Mouse (Mus musculus): Measurements from ENCODE around the gene Rab40c.

- TF ChIP-seq CTCF (IDR thresholded peaks at IDR 0.05; ENCODE audit: low read depth) (no peak), EP300 (optimal IDR thresholded peaks at IDR 0.05) (no peak)
Observed at GRCm38 (mm10) chr17:25955736-25956135, 36.2 kb upstream of the Rab40c start.

Measured in stomach, postnatal 0 days (tissue).